Mouse (Mus musculus) forebrain, embryonic 12.5 days (tissue): Measurements from ENCODE around the gene Prkcz. TPM values are rescaled to one million over a fixed set of nuclear protein-coding genes. Genes with fewer than 3 reads are reported as not detected.

ENCODE experiments used
- ATAC-seq: fragments of 200-750 bp; cut with Nextera tagmentation; 2 replicates; pipeline ENCODE4 v1.8.0; 2017; ENCODE audit warnings: moderate TSS enrichment; ENCODE audit not compliant: low FRiP score
- H3K27ac ChIP-seq: fragments of 300-500 bp; sonication (generic); 2 replicates; pipeline ENCODE4 v1.5.1; 2016; ENCODE audit warnings: mild to moderate bottlenecking
- H3K27me3 ChIP-seq: fragments of 300-500 bp; sonication (generic); 2 replicates; pipeline ENCODE4 v1.6.1; 2016; ENCODE audit warnings: mild to moderate bottlenecking
- H3K36me3 ChIP-seq: fragments of 300-500 bp; sonication (generic); replicated peaks from 2 replicates; pipeline ENCODE4 v1.6.1; 2016; ENCODE audit warnings: mild to moderate bottlenecking
- H3K4me1 ChIP-seq: fragments of 300-500 bp; sonication (generic); 2 replicates; pipeline ENCODE4 v1.6.1; 2016
- H3K4me2 ChIP-seq: fragments of 300-500 bp; sonication (generic); 2 replicates; pipeline ENCODE4 v1.6.1; 2016; ENCODE audit warnings: mild to moderate bottlenecking, moderate library complexity
- H3K4me3 ChIP-seq: fragments of 300-500 bp; sonication (generic); replicated peaks from 2 replicates; pipeline ENCODE4 v1.5.1; 2016; ENCODE audit warnings: mild to moderate bottlenecking
- H3K9ac ChIP-seq: fragments of 300-500 bp; sonication (generic); 2 replicates; pipeline ENCODE4 v1.6.1; 2016; ENCODE audit warnings: mild to moderate bottlenecking
- H3K9me3 ChIP-seq: fragments of 300-500 bp; sonication (generic); 2 replicates; pipeline ENCODE4 v1.6.1; 2016
- WGBS: fragments of 180-500 bp; shearing (Covaris S2); methylation state at CpG from one replicate; pipeline ENCODE4 v1.1.7; 2016; 5-methylcytosine and 5-hydroxymethylcytosine counted together
- polyA plus RNA-seq: library from polyadenylated mRNA; unstranded; fragments of >200 nt; fragmentation: Nextera tagmentation; extraction: Ambion mirVana; gene quantifications from 2 replicates; pipeline ENCODE4 v1.2.1, GENCODE M21; 2016

Gene Prkcz
- polyA plus RNA-seq, 1 experiment from 2014 or later, result 26.7 TPM

DNA sequence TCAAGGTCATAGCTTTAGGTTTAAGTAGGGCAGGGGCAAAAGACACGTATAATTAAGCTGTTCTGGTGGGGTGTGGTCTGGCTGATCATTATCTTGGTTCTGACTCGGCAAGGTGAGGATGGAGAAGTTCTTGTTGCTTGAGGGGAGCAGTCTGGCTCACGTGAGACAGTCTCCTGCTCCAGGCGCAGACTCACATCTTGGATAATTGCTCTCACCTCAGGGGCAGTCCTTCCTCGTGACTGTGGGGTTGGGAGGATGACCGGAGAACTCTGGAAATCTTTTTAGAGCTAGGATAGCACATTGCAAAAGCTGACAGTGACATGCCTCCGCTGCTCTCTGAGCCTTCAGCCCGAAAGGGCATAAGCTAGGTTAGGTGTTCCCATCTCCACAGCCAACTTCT, 36.6 kb downstream of the Prkcz start:
- no peaks in the 10 kb centered on the region for H3K27me3 ChIP-seq
- no peak overlapping the region for H3K9ac ChIP-seq
- no peak overlapping the region for H3K4me3 ChIP-seq
- WGBS, result 84% methylated on average over 8 of the region's 8 CpGs
- H3K4me2 ChIP-seq, result no peak overlapping the region
- no peaks in the 10 kb centered on the region for H3K36me3 ChIP-seq
- no peak overlapping the region for H3K27ac ChIP-seq
- no peak for ATAC-seq
- peaks cover 18% of the 10 kb centered on the region for H3K4me1 ChIP-seq
- no peaks in the 10 kb centered on the region for H3K9me3 ChIP-seq

DNA sequence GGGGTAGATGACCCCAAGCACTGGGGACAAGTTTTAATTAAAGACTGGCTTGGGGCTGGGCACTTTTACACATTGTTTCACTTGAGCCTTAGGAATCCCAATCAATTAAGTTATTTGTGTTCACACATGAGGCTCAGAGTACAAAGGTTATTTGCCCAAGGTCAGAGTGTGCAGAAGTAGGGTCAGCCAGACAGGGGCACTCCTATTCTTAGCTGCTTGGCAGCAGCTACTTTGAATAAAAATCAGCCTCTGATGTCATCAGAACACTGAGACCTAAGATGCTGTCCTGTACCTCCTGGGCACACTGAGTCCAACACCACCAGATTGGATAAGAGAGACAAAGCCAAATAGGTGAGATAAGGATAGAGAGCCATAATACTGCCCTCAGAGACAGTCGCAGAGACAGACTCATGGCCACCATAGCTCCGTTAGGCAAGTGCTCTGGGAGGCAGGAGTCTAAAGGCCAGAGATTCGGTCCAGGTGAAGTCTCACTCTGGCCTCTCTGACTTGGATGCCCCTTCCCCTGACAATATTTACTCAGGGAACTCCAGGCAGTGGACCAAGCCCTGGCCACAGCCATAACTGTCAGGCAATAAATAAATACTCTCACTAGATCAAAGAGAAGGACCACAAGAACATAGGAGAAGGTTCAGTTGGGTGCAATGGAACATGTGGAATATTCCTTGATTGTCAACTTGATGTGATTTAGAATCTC, 37.9 kb downstream of the Prkcz start:
- H3K36me3 ChIP-seq, result no peaks in the 10 kb centered on the region
- H3K9me3 ChIP-seq, result no peaks in the 10 kb centered on the region
- no peak overlapping the region for H3K9ac ChIP-seq
- no peak overlapping the region for H3K4me2 ChIP-seq
- WGBS, result 77% methylated on average over 3 of the region's 3 CpGs
- no peak overlapping the region for H3K27ac ChIP-seq
- no peak for ATAC-seq
- H3K27me3 ChIP-seq, result no peaks in the 10 kb centered on the region
- peaks cover 18% of the 10 kb centered on the region for H3K4me1 ChIP-seq
- no peak overlapping the region for H3K4me3 ChIP-seq

DNA sequence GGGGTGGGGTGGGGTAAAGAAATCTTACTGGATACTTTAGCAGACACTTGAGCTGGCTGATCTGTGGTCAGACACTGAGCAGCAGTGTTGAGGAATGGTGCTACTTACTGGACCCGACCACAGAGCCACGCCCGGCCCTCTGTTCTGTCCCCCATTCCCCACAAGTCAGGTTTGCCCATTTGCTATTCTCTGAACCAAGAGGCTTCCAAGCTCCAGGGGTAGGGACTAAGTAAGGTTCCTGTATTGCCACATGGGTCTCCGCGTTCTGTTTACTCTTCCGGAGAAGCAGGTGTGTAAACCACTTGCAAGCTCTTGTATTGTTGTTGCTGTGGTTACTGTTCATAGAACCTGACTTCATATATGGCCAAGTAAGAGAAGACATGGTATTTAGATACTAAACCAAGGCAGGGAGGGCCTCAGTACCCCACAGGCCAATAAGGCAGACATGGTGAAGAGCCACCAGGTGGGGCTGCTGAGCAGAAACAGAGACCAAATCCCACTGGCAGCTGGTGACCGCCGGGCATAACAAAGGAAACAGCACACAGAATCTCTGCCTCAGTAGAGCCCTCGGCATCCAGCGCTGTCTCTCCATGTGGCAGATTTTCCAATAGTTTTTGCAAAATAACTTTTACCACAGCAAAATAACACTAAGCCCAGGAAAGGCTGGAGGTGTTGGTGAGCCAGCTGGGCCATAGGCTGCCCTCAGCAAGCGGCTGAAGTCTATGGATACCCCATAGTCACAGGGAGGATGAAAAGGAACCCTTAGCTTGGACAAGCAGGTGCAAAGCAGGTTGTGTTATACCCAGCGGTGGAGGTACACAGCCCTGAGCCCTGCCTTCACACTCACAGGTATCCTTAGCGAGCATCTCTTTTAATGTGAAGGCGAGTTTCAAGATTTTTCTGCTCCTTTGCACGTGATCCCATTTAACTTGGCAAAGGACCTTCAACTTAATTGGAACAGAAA, 40.6 kb downstream of the Prkcz start:
- H3K9ac ChIP-seq, result peak overlapping the region; percentile 44; the same call in 1 of the 2 replicates
- H3K27ac ChIP-seq, result peak overlapping the region; percentile 70
- no peaks in the 10 kb centered on the region for H3K27me3 ChIP-seq
- H3K4me2 ChIP-seq, result peak overlapping the region; percentile 34; the same call in 1 of the 2 replicates
- H3K36me3 ChIP-seq, result no peaks in the 10 kb centered on the region
- WGBS, result 52% methylated on average over 15 of the region's 15 CpGs
- peaks cover 9% of the 10 kb centered on the region for H3K4me1 ChIP-seq
- 0 out of 2 replicates have a peak overlapping the region, but pooled peaks have one; percentile 5 for H3K4me3 ChIP-seq
- peak; percentile 87 for ATAC-seq
- H3K9me3 ChIP-seq, result no peaks in the 10 kb centered on the region

DNA sequence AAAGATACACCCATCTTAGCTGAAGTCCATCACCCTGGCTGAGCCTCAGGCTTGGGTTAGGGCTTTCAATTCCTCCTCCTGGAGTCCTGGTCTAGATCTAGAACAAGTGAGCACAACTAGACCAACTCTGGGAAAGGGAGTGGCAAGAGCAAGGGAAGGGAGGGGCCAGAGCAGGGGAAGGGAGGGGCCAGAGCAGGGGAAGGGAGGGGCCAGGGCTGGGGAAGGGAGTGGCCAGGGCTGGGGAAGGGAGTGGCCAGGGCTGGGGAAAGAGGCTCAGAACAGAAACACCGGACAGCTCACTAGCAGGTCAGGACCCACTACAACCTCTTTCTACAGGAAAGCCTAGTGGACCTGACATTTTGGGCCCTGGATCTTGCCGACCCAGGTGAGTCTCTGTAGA, 42.9 kb downstream of the Prkcz start:
- Histone ChIP-seq H3K4me3 (no peak overlapping the region), H3K4me2 (no peak overlapping the region), H3K27me3 (no peaks in the 10 kb centered on the region), H3K9me3 (no peaks in the 10 kb centered on the region), H3K36me3 (no peaks in the 10 kb centered on the region), H3K9ac (no peak overlapping the region), H3K4me1 (peaks cover 7% of the 10 kb centered on the region), H3K27ac (no peak overlapping the region)
- whole genome bisulfite sequencing, result 38% methylated on average over 2 of the region's 2 CpGs
- no peak for ATAC-seq

DNA sequence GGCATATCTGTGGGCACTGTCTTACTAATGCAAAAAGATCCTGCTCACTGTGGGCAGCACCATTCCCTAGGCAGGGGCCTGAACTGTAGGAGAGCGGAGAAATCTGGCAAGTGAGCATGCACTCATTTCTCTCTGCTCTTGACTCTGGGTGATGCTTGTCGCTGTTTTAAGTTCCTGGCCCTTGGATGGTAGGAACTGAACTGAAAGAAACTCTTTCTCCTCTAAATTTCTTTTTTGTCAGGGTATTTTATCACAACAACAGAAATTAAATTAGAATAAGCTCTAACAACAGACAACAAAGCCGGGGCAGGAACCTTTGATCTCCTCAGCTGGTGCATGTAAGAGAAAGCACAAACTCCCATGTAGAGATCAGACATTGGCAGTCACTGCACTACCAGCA, 46.1 kb downstream of the Prkcz start:
- H3K9me3 ChIP-seq, result no peaks in the 10 kb centered on the region
- H3K4me3 ChIP-seq, result no peak overlapping the region
- no peaks in the 10 kb centered on the region for H3K36me3 ChIP-seq
- H3K9ac ChIP-seq, result no peak overlapping the region
- H3K4me1 ChIP-seq, result no peaks in the 10 kb centered on the region
- no peak for ATAC-seq
- H3K27me3 ChIP-seq, result no peaks in the 10 kb centered on the region
- 92% methylated on average over 3 of the region's 3 CpGs for WGBS
- H3K4me2 ChIP-seq, result no peak overlapping the region
- no peak overlapping the region for H3K27ac ChIP-seq

DNA sequence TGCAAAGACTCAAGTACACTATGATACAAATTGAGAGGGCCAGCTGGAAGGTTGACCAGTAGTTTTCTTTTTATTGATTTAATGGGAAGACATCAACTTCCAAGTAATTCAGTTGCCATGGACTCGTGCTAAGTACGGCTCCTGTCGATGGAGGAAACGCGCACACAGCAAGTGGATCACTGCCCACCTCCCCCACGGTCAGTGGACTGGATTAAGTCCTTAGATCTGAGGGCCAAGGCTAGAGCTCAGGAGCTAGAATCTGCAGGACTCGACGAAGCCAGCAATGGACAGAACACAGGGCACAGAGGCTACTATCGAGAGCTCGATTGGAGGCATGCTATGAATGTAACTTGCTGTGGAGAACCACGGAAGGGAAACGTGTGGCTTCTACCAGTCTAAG, 52.5 kb downstream of the Prkcz start:
- no peaks in the 10 kb centered on the region for H3K36me3 ChIP-seq
- WGBS, result 90% methylated on average over 12 of the region's 12 CpGs
- ATAC-seq, result no peak

DNA sequence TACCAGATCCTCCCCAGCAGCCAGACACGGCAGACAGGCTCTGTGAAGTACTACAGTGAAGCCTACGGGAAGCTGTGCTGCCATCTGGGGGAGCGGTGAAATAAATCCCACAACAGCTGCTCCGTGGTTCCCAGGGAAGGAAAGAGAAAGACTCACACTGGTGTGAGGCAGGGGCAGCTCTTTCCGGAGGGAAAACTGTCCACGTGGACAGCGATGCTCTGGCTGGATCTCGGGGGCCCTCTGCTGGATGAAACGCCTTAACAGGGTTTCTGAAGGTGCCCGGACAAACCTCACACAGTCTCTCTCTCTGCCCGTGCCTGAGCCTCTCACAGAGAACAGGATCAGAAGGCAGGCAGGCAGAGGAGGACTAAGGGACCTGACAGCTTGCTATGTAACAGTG, 53.1 kb downstream of the Prkcz start:
- ATAC-seq, result peak; percentile 77
- H3K9me3 ChIP-seq, result no peaks in the 10 kb centered on the region
- 0 out of 2 replicates have a peak overlapping the region, but pooled peaks have one; percentile 3 for H3K9ac ChIP-seq
- H3K27me3 ChIP-seq, result 0 out of 2 replicates have a peak, but pooled peaks cover 3% of the 10 kb centered on the region
- 0% methylated on average over 11 of the region's 11 CpGs for WGBS
- H3K4me2 ChIP-seq, result peak overlapping the region; percentile 30
- H3K27ac ChIP-seq, result peak overlapping the region; percentile 37
- H3K36me3 ChIP-seq, result no peaks in the 10 kb centered on the region
- H3K4me3 ChIP-seq, result no peak overlapping the region
- H3K4me1 ChIP-seq, result peaks cover 41% of the 10 kb centered on the region

More for the DNA sequence above, 52.5 kb downstream of the Prkcz start:
- Histone ChIP-seq H3K4me2 (no peak overlapping the region), H3K27ac (no peak overlapping the region), H3K4me1 (peaks cover 41% of the 10 kb centered on the region), H3K9me3 (no peaks in the 10 kb centered on the region), H3K4me3 (no peak overlapping the region), H3K27me3 (0 out of 2 replicates have a peak, but pooled peaks cover 3% of the 10 kb centered on the region), H3K9ac (no peak overlapping the region)

DNA sequence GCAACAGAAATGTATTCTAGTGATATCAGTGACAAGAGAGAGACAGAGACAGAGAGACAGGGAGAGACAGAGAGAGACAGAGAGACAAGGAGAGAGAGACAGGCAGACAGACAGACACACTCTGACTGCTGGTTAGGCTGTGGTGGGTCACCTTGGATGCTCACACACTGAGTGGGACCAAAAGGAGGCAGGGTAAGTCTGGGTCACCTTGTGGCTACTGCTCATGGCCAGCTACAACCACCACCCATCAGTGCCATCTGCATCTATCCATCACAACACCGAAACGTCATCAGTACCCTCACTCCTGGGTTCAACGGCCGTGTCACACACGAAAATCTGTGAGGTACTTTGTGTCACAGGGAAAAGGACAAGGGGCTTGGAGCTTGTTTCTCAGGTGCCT, 53.6 kb downstream of the Prkcz start:
- Histone ChIP-seq H3K9me3 (no peaks in the 10 kb centered on the region), H3K36me3 (no peaks in the 10 kb centered on the region), H3K4me1 (peaks cover 41% of the 10 kb centered on the region), H3K27me3 (0 out of 2 replicates have a peak, but pooled peaks cover 3% of the 10 kb centered on the region), H3K4me3 (no peak overlapping the region), H3K4me2 (peak overlapping the region; percentile 30), H3K27ac (peak overlapping the region; percentile 37), H3K9ac (0 out of 2 replicates have a peak overlapping the region, but pooled peaks have one; percentile 3)
- 83% methylated on average over 5 of the region's 5 CpGs for WGBS
- ATAC-seq, result no peak

DNA sequence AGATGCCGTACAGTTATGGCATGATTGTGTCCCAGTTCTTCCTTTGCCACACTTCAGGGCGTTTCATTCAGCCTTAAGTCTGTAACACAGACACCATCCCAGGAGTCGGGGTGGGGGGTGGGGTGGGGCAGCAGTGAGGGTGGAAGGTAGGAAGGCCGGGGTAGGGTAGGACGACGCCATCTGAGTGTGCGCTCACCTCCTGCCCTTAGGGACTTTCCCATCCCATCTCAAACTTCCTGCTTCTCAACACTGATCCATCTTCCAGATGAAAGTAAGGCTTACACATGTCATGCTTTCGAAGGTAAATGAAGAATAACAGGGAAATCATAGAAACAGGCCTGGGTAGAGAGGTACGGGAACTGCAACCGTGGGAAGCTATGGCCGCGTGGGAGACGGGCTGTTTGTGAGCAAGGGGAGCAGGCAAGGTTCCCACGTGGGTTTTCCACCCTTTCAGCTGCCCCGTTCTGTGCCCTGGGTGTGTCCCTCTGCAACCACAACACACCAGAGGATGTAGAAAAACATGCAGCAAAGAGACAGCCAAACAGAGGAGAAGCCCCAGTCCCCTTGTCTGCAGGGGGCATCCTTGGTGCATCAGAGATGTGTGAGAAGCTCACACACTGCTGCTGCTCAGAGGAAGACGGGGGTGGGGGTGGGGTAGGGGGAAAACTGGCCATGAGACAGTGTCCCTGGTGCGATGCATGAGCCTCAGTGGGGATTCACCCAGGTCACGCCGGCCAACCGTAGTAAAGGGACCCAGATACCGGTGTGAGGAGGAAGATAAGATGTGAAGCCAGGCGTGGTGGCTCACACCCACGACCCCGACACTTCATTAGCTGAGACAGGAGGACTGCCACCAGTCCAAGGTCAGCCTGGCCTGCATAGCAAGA, 54.6 kb downstream of the Prkcz start:
- H3K9me3 ChIP-seq, result no peaks in the 10 kb centered on the region
- H3K4me3 ChIP-seq, result no peak overlapping the region
- ATAC-seq, result no peak
- H3K27ac ChIP-seq, result peak overlapping the region; percentile 85
- H3K9ac ChIP-seq, result 0 out of 2 replicates have a peak overlapping the region, but pooled peaks have one; percentile 17
- peaks cover 41% of the 10 kb centered on the region for H3K4me1 ChIP-seq
- 0 out of 2 replicates have a peak, but pooled peaks cover 3% of the 10 kb centered on the region for H3K27me3 ChIP-seq
- no peaks in the 10 kb centered on the region for H3K36me3 ChIP-seq
- H3K4me2 ChIP-seq, result no peak overlapping the region
- WGBS, result 64% methylated on average over 24 of the region's 24 CpGs

DNA sequence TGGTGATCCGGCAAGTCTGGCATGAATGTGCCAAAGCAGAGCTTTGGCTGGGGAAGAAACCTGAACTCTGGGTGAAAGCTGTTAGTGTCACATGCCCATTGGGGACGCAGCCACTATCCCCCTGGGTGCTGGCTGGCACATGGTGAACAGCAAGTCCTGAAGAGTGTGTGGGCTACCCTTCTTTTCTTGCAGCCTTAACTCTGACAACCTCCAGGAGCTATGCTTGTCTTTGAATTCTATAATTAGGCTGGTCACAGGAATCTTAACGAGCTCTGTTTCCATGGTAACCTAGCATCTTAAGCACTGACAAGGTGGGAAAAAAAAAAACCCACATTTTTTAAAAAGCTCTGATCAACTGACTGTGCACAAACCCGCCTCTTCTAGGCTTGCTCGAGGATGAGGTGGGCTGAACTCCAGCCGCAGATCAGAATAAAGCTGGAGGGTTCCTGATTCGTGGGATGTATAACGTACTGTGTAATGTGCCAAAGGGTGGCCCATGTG, 55.6 kb downstream of the Prkcz start:
- Histone ChIP-seq H3K4me1 (peaks cover 41% of the 10 kb centered on the region), H3K4me2 (peak overlapping the region; percentile 28), H3K27me3 (0 out of 2 replicates have a peak, but pooled peaks cover 3% of the 10 kb centered on the region), H3K4me3 (no peak overlapping the region), H3K27ac (peak overlapping the region; percentile 85), H3K36me3 (no peaks in the 10 kb centered on the region), H3K9ac (no peak overlapping the region), H3K9me3 (no peaks in the 10 kb centered on the region)
- peak; percentile 57; the same call in 1 of the 2 replicates for ATAC-seq
- WGBS, result 17% methylated on average over 8 of the region's 8 CpGs

DNA sequence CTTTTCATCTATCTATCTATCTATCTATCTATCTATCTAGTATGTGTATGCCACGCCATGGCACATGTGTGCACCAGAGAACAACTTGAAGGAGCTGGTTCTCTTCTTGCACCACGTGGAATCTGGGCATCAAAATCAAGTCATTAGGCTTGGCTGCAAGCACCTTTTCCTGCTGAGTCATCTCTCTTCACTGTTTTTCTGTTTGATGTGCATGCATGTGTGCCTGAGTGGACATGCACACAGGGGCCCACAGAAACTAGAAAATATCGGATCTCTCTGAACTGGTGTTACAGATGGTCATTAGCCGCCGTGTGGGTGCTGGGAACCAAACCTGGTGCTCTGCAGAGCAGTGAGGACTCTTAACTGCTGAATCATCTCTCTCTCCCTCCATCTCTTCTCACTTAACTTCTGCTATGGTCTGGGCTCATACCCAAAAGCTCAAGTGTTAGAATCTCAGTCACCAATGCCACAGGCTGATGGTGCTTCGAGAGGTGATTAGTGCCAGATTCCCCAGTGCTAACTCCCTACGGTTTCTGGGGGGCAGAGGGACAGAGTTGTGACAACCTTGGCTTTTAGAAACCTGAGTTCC, 56.6 kb downstream of the Prkcz start:
- Histone ChIP-seq H3K4me2 (no peak overlapping the region), H3K9me3 (no peaks in the 10 kb centered on the region), H3K27me3 (0 out of 2 replicates have a peak, but pooled peaks cover 3% of the 10 kb centered on the region), H3K4me1 (peaks cover 41% of the 10 kb centered on the region), H3K27ac (peak overlapping the region; percentile 84), H3K36me3 (no peaks in the 10 kb centered on the region), H3K9ac (no peak overlapping the region), H3K4me3 (no peak overlapping the region)
- no peak for ATAC-seq
- WGBS, result 83% methylated on average over 7 of the region's 7 CpGs
